Mouse (Mus musculus): Measurements from ENCODE around the gene Fcgr2b. TPM values are rescaled to one million over a fixed set of nuclear protein-coding genes. Genes with fewer than 3 reads are reported as not detected.
"Not testable (repeated sequence)": the region's sequence is repeated elsewhere in the genome, so short reads cannot be mapped to it uniquely, and the experiment has no call there.

The Fcgr2b gene
- polyA plus RNA-seq, 1 experiment from 2014 or later, result 1.1 TPM

GRCm38 (mm10) chr1:170997756-170998655 lies 21.7 kb upstream of the Fcgr2b start:
- Histone ChIP-seq H3K9ac (replicated peaks) (no peak overlapping the region), H3K36me3 (no peaks in the 10 kb centered on the region), H3K4me3 (replicated peaks) (no peak overlapping the region), H3K27ac (replicated peaks) (no peak overlapping the region), H3K4me2 (peak overlapping the region; percentile 19), H3K4me1 (no peaks in the 10 kb centered on the region), H3K27me3 (replicated peaks) (no peaks in the 10 kb centered on the region; the same call in 1 of the 2 replicates), H3K9me3 (replicated peaks) (no peaks in the 10 kb centered on the region)
- ATAC-seq (ENCODE audit: low FRiP score), result no peak
- WGBS, result 67% methylated on average over 21 of the region's 21 CpGs

GRCm38 (mm10) chr1:170996753-170997152 lies 20.4 kb upstream of the Fcgr2b start:
- no peak for ATAC-seq (ENCODE audit: low FRiP score)
- H3K4me2 ChIP-seq, result no peak overlapping the region
- no peaks in the 10 kb centered on the region for H3K9me3 ChIP-seq (replicated peaks)
- H3K9ac ChIP-seq (replicated peaks), result no peak overlapping the region
- 55% methylated on average over 3 of the region's 3 CpGs for WGBS
- H3K36me3 ChIP-seq, result no peaks in the 10 kb centered on the region
- H3K4me1 ChIP-seq, result no peaks in the 10 kb centered on the region
- no peak overlapping the region for H3K27ac ChIP-seq (replicated peaks)
- H3K27me3 ChIP-seq (replicated peaks), result no peaks in the 10 kb centered on the region; the same call in 1 of the 2 replicates
- H3K4me3 ChIP-seq (replicated peaks), result no peak overlapping the region

- WGBS, result 80% methylated on average over 3 of the region's 3 CpGs
- Histone ChIP-seq H3K36me3 (no peaks in the 10 kb centered on the region), H3K9me3 (replicated peaks) (no peaks in the 10 kb centered on the region), H3K27me3 (replicated peaks) (no peaks in the 10 kb centered on the region; the same call in 1 of the 2 replicates), H3K4me3 (replicated peaks) (no peak overlapping the region), H3K4me2 (no peak overlapping the region), H3K4me1 (no peaks in the 10 kb centered on the region), H3K27ac (replicated peaks) (no peak overlapping the region), H3K9ac (replicated peaks) (no peak overlapping the region)
- ATAC-seq (ENCODE audit: low FRiP score), result no peak
Observed at GRCm38 (mm10) chr1:170996034-170996433, 19.7 kb upstream of the Fcgr2b start.

GRCm38 (mm10) chr1:170992550-170992949 lies 16.2 kb upstream of the Fcgr2b start:
- no peaks in the 10 kb centered on the region; the same call in 1 of the 2 replicates for H3K27me3 ChIP-seq (replicated peaks)
- no peak overlapping the region for H3K4me3 ChIP-seq (replicated peaks)
- H3K36me3 ChIP-seq, result no peaks in the 10 kb centered on the region
- ATAC-seq (ENCODE audit: low FRiP score), result no peak
- H3K9me3 ChIP-seq (replicated peaks), result no peaks in the 10 kb centered on the region
- H3K9ac ChIP-seq (replicated peaks), result no peak overlapping the region
- 59% methylated on average over 5 of the region's 5 CpGs for WGBS
- no peak overlapping the region for H3K27ac ChIP-seq (replicated peaks)
- no peak overlapping the region for H3K4me2 ChIP-seq
- no peaks in the 10 kb centered on the region for H3K4me1 ChIP-seq

GRCm38 (mm10) chr1:170989656-170990055 lies 13.3 kb upstream of the Fcgr2b start:
- no peak for ATAC-seq (ENCODE audit: low FRiP score)
- Histone ChIP-seq H3K27ac (replicated peaks) (no peak overlapping the region), H3K4me3 (replicated peaks) (no peak overlapping the region), H3K9ac (replicated peaks) (no peak overlapping the region), H3K36me3 (no peaks in the 10 kb centered on the region), H3K9me3 (replicated peaks) (no peaks in the 10 kb centered on the region), H3K4me1 (no peaks in the 10 kb centered on the region), H3K4me2 (no peak overlapping the region), H3K27me3 (replicated peaks) (no peaks in the 10 kb centered on the region)
- 75% methylated on average over 9 of the region's 9 CpGs for WGBS

GRCm38 (mm10) chr1:170985861-170986260 lies 9.5 kb upstream of the Fcgr2b start:
- no peak overlapping the region for H3K9ac ChIP-seq (replicated peaks)
- no peak overlapping the region for H3K4me3 ChIP-seq (replicated peaks)
- no peaks in the 10 kb centered on the region for H3K4me1 ChIP-seq
- H3K27ac ChIP-seq (replicated peaks), result no peak overlapping the region
- H3K36me3 ChIP-seq, result no peaks in the 10 kb centered on the region
- H3K4me2 ChIP-seq, result no peak overlapping the region
- H3K27me3 ChIP-seq (replicated peaks), result no peaks in the 10 kb centered on the region
- no peaks in the 10 kb centered on the region for H3K9me3 ChIP-seq (replicated peaks)
- no peak for ATAC-seq (ENCODE audit: low FRiP score)
- WGBS, result 90% methylated on average over 5 of the region's 5 CpGs

GRCm38 (mm10) chr1:170985092-170985491 lies 8.7 kb upstream of the Fcgr2b start:
- Histone ChIP-seq H3K4me3 (replicated peaks) (no peak overlapping the region), H3K4me2 (no peak overlapping the region), H3K4me1 (no peaks in the 10 kb centered on the region), H3K9ac (replicated peaks) (no peak overlapping the region), H3K27me3 (replicated peaks) (no peaks in the 10 kb centered on the region), H3K36me3 (no peaks in the 10 kb centered on the region), H3K9me3 (replicated peaks) (no peaks in the 10 kb centered on the region), H3K27ac (replicated peaks) (no peak overlapping the region)
- no peak for ATAC-seq (ENCODE audit: low FRiP score)
- 81% methylated on average over 3 of the region's 3 CpGs for WGBS

- Histone ChIP-seq H3K27me3 (replicated peaks) (no peaks in the 10 kb centered on the region), H3K4me3 (replicated peaks) (no peak overlapping the region), H3K27ac (replicated peaks) (no peak overlapping the region), H3K4me1 (no peaks in the 10 kb centered on the region), H3K4me2 (no peak overlapping the region), H3K9ac (replicated peaks) (no peak overlapping the region), H3K36me3 (no peaks in the 10 kb centered on the region), H3K9me3 (replicated peaks) (no peaks in the 10 kb centered on the region)
- 82% methylated on average over 4 of the region's 4 CpGs for WGBS
- ATAC-seq (ENCODE audit: low FRiP score), result no peak
Observed at GRCm38 (mm10) chr1:170983066-170983465, 6.7 kb upstream of the Fcgr2b start.

- Histone ChIP-seq H3K4me2 (no peak overlapping the region), H3K27me3 (replicated peaks) (no peaks in the 10 kb centered on the region), H3K4me1 (no peaks in the 10 kb centered on the region), H3K27ac (replicated peaks) (no peak overlapping the region), H3K9me3 (replicated peaks) (no peaks in the 10 kb centered on the region), H3K36me3 (no peaks in the 10 kb centered on the region), H3K4me3 (replicated peaks) (no peak overlapping the region), H3K9ac (replicated peaks) (no peak overlapping the region)
- 89% methylated on average over 2 of the region's 2 CpGs for WGBS
- no peak for ATAC-seq (ENCODE audit: low FRiP score)
Observed at GRCm38 (mm10) chr1:170982301-170982700, 6.0 kb upstream of the Fcgr2b start.

- H3K4me2 ChIP-seq; H3K36me3 ChIP-seq; H3K27ac ChIP-seq (replicated peaks); H3K27me3 ChIP-seq (replicated peaks); H3K4me3 ChIP-seq (replicated peaks); ATAC-seq (ENCODE audit: low FRiP score); H3K4me1 ChIP-seq; H3K9ac ChIP-seq (replicated peaks); H3K9me3 ChIP-seq (replicated peaks): not testable (repeated sequence)
- WGBS, result 93% methylated on average over 1 of the region's 1 CpGs
Observed at GRCm38 (mm10) chr1:170981679-170982078, 5.3 kb upstream of the Fcgr2b start.

- no peak overlapping the region for H3K9ac ChIP-seq (replicated peaks)
- no peaks in the 10 kb centered on the region for H3K27me3 ChIP-seq (replicated peaks)
- H3K27ac ChIP-seq (replicated peaks), result no peak overlapping the region
- H3K4me2 ChIP-seq, result no peak overlapping the region
- ATAC-seq (ENCODE audit: low FRiP score), result no peak
- 88% methylated on average over 4 of the region's 4 CpGs for WGBS
- H3K4me1 ChIP-seq, result no peaks in the 10 kb centered on the region
- H3K9me3 ChIP-seq (replicated peaks), result no peaks in the 10 kb centered on the region
- H3K36me3 ChIP-seq, result no peaks in the 10 kb centered on the region
- no peak overlapping the region for H3K4me3 ChIP-seq (replicated peaks)
Observed at GRCm38 (mm10) chr1:170978601-170979000, 2.3 kb upstream of the Fcgr2b start.

- no peaks in the 10 kb centered on the region for H3K4me1 ChIP-seq
- H3K4me2 ChIP-seq, result no peak overlapping the region
- no peak overlapping the region for H3K27ac ChIP-seq (replicated peaks)
- 83% methylated on average over 7 of the region's 7 CpGs for WGBS
- H3K9ac ChIP-seq (replicated peaks), result no peak overlapping the region
- H3K9me3 ChIP-seq (replicated peaks), result no peaks in the 10 kb centered on the region
- ATAC-seq (ENCODE audit: low FRiP score), result no peak
- H3K4me3 ChIP-seq (replicated peaks), result no peak overlapping the region
- H3K27me3 ChIP-seq (replicated peaks), result no peaks in the 10 kb centered on the region
- no peaks in the 10 kb centered on the region for H3K36me3 ChIP-seq
Observed at GRCm38 (mm10) chr1:170975751-170976161, 591 bp downstream of the Fcgr2b start.

Measured in neural tube, embryonic 15.5 days (tissue).